Mouse (Mus musculus) G1E (cell line): Measurements from ENCODE around the gene Rrp12. TPM values are rescaled to one million over a fixed set of nuclear protein-coding genes. Genes with fewer than 3 reads are reported as not detected.

Source experiments
- ATAC-seq: 2 replicates; pipeline ENCODE4 v1.8.0; 2016; ENCODE audit warnings: mild to moderate bottlenecking; ENCODE audit not compliant: insufficient number of reproducible peaks, poor library complexity, low FRiP score, severe bottlenecking; ENCODE audit errors: extremely low read depth
- DNase-seq: peaks from one replicate; pipeline ENCODE4 v3.0.0; 2012; ENCODE audit warnings: low spot score
- H3K27me3 ChIP-seq: 2 replicates; pipeline ENCODE4 v1.6.1; 2012; ENCODE audit warnings: mild to moderate bottlenecking, low read length, inconsistent platforms; ENCODE audit not compliant: insufficient read depth
- H3K36me3 ChIP-seq: replicated peaks from 2 replicates; pipeline ENCODE3; 2012; ENCODE audit warnings: mild to moderate bottlenecking, inconsistent platforms
- H3K4me1 ChIP-seq: 2 replicates; pipeline ENCODE4 v1.6.1; 2012; ENCODE audit warnings: low read depth, low read length, inconsistent platforms, mixed read lengths; ENCODE audit not compliant: insufficient read depth
- H3K4me3 ChIP-seq: 2 replicates; pipeline ENCODE4 v1.5.1; 2012; ENCODE audit warnings: low read depth, mild to moderate bottlenecking, inconsistent platforms, low read length, moderate library complexity, mixed read lengths
- H3K9me3 ChIP-seq: replicated peaks from 2 replicates; pipeline ENCODE4 v1.6.1; 2012; ENCODE audit warnings: inconsistent platforms
- CTCF ChIP-seq: IDR thresholded peaks from 2 replicates; pipeline ENCODE4 v1.5.1; 2012; ENCODE audit warnings: low read depth, low read length, inconsistent platforms, mixed read lengths
- GATA1 ChIP-seq: IDR thresholded peaks from 2 replicates; pipeline ENCODE4 v1.6.1; 2012; ENCODE audit warnings: borderline replicate concordance, low read length, inconsistent platforms, mixed read lengths
- GATA2 ChIP-seq: IDR thresholded peaks from 2 replicates; pipeline ENCODE4 v1.6.1; 2012; ENCODE audit warnings: low read depth, low read length, inconsistent platforms, borderline replicate concordance
- POLR2AphosphoS5 ChIP-seq: IDR thresholded peaks from 2 replicates; pipeline ENCODE4 v1.6.1; 2012; ENCODE audit warnings: low read depth, low read length, inconsistent platforms; ENCODE audit not compliant: insufficient replicate concordance
- TAL1 ChIP-seq: conservative IDR thresholded peaks from 2 replicates; pipeline ENCODE4 v1.6.1; 2012; ENCODE audit warnings: low read depth, low read length, inconsistent platforms, mixed read lengths
- polyA plus RNA-seq: library from polyadenylated mRNA; stranded (reverse); fragments of >175 nt; gene quantifications from 2 replicates; pipeline ENCODE4 v1.2.3, GENCODE M21; 2012
- total RNA-seq, 2 experiments: library from RNA; stranded (forward) in 1 of 2; stranded (reverse) in 1 of 2; fragments of 200-1000 nt in 1 of 2; fragments of >200 nt in 1 of 2; fragmentation: Nextera tagmentation in 1 of 2; gene quantifications; 2 replicates each; pipeline ENCODE4 v1.2.3; 2014 to 2017

Rrp12 gene
- total and polyA plus RNA-seq, 3 experiments, result 14.9 to 33.8 (median 16.5) TPM

DNA sequence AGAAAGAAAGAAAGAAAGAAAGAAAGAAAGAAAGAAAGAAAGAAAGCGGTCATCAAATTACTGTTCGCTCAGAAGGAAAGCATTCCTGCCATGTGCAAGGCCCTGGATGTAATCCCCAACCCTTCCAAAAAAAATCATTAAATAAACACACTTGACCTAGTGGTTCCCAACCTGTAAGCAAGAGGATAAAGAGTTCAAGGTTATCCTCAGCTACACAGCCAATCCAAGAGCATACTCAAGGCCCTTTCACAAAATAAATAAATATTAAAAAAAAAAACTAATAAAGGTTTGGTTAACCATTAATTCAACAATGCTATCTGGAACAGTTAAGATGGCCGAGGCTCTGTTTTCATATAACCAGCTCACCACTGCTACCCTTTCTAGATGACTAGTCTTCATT is 67.0 kb downstream of the Rrp12 start:
- Histone ChIP-seq H3K27me3 (no peaks in the 10 kb centered on the region), H3K4me3 (peak overlapping the region; percentile 94), H3K9me3 (no peaks in the 10 kb centered on the region), H3K4me1 (peaks cover 48% of the 10 kb centered on the region), H3K36me3 (peaks cover 24% of the 10 kb centered on the region)
- DNase-seq (no peak), ATAC-seq (no peak)
- no peak for TF ChIP-seq GATA1
- TF ChIP-seq POLR2AphosphoS5, result no peak
- TF ChIP-seq GATA2, result no peak
- TF ChIP-seq TAL1, result no peak
- TF ChIP-seq CTCF, result no peak

DNA sequence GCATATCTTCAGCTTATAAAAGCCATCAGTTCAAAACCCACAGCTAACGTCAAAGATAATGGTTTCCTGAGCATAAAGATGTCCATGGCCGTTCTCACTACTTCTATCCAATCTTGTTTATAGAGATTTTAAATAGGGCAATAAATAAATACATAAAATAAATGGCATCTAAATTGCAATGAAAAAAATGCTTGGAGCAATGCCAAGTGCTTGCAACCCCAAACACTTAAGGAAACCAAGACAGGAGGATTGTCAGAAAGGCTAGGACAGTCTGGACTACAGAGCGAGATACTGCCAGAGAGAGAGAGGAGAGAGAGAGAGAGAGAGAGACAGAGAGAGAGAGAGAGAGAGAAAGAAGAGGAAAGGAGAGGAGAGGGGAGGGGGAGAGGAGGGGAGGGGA is 69.4 kb downstream of the Rrp12 start:
- Histone ChIP-seq H3K9me3 (no peaks in the 10 kb centered on the region), H3K4me3 (no peak overlapping the region), H3K4me1 (peaks cover 31% of the 10 kb centered on the region), H3K27me3 (no peaks in the 10 kb centered on the region), H3K36me3 (peaks cover 4% of the 10 kb centered on the region)
- no peak for TF ChIP-seq TAL1
- TF ChIP-seq GATA1, result no peak
- TF ChIP-seq CTCF, result no peak
- no peak for TF ChIP-seq POLR2AphosphoS5
- TF ChIP-seq GATA2, result no peak
- no peak for DNase-seq
- no peak for ATAC-seq

DNA sequence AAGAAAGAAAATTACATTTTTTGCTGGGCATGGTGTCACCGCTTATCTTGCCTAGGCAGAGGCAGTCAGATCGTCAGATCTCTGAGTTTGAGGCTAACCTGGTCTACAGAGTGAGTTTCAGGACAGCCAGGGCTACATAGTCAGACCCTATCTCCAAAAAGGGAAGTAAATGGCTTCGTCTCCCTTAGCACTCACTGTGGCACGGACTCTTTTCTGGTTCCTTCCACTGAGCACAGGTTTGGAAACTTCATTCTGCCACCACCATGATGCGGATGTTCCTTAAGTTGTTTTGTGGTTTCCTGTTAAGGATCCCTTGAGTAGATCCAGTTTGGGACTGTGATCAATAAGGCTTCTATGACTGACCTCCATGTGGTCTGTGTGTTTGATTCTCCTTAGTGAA is 71.0 kb downstream of the Rrp12 start:
- Histone ChIP-seq H3K27me3 (no peaks in the 10 kb centered on the region), H3K4me3 (no peak overlapping the region), H3K9me3 (no peaks in the 10 kb centered on the region), H3K4me1 (peaks cover 27% of the 10 kb centered on the region), H3K36me3 (no peaks in the 10 kb centered on the region)
- no peak for TF ChIP-seq TAL1
- TF ChIP-seq CTCF, result no peak
- TF ChIP-seq GATA2, result no peak
- no peak for TF ChIP-seq POLR2AphosphoS5
- no peak for DNase-seq
- ATAC-seq, result no peak

DNA sequence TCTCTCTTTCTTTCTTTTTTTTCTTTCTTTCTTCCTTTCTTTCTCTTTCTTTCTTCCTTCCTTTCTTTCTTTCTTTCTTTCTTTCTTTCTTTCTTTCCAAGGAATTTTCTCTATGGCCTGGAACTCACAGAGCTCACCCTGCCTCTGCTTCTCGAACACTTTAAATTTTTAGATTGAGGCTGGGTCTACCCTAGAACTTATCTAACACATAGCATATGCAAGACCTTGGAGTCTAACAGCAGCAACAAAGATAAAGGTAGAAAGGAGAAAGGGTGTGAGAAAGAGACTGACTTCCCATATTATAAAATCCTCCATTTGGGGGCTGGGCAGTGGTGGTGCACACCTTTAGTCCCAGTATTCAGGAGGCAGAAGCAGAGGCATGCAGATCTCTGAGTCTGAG is 73.4 kb downstream of the Rrp12 start:
- no peak for TF ChIP-seq CTCF
- TF ChIP-seq GATA2, result no peak
- TF ChIP-seq POLR2AphosphoS5, result no peak
- Histone ChIP-seq H3K9me3 (no peaks in the 10 kb centered on the region), H3K36me3 (no peaks in the 10 kb centered on the region), H3K4me3 (no peak overlapping the region), H3K4me1 (peaks cover 23% of the 10 kb centered on the region), H3K27me3 (no peaks in the 10 kb centered on the region)
- DNase-seq (no peak), ATAC-seq (no peak)

DNA sequence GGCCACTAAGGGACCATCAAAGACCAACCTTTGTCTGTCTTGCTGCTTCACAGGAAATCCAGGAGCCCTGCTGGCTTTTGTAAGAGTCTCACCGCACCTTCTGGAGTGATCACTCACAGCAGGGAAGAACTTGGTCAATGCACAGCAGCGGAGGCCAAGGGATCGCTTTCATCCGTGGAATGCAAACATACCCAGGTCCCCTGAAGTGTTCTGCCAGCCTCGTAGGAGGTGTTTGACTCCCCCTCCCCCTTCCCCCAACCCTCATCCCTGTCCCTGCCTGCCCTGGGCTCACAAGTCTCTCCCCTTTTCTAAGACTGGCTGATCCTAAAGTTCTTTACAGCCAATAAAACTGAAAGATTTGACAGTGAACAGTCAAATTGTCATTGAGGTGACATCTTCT is 74.5 kb downstream of the Rrp12 start:
- TF ChIP-seq GATA1 (no peak), POLR2AphosphoS5 (no peak), CTCF (no peak), TAL1 (no peak), GATA2 (no peak)
- no peaks in the 10 kb centered on the region for H3K9me3 ChIP-seq
- no peaks in the 10 kb centered on the region for H3K27me3 ChIP-seq
- peaks cover 30% of the 10 kb centered on the region for H3K4me1 ChIP-seq
- no peak for ATAC-seq
- no peak overlapping the region for H3K4me3 ChIP-seq
- DNase-seq, result no peak
- H3K36me3 ChIP-seq, result no peaks in the 10 kb centered on the region

DNA sequence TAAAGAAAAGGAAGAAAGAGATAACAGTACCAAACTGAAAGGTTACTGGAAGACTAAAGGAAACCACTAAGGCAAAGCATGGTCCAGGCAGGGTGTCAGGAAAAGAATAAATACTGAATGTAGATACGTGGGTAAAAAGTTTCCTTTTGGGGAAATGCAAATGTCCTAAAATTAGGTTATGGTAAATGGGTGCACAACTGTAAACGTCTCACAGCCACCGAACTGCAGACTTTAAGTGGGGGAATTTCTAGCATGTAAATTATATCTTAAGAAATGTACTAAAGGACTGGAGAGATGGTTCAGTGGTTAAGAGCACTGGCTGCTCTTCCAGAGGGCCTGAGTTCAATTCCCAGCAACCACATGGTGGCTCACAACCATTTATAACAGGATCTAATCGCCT is 77.2 kb downstream of the Rrp12 start:
- Histone ChIP-seq H3K36me3 (no peaks in the 10 kb centered on the region), H3K9me3 (peaks cover 2% of the 10 kb centered on the region), H3K27me3 (no peaks in the 10 kb centered on the region), H3K4me1 (peaks cover 21% of the 10 kb centered on the region), H3K4me3 (no peak overlapping the region)
- DNase-seq (no peak), ATAC-seq (no peak)
- TF ChIP-seq GATA1 (no peak), TAL1 (no peak), CTCF (no peak), GATA2 (no peak), POLR2AphosphoS5 (no peak)

DNA sequence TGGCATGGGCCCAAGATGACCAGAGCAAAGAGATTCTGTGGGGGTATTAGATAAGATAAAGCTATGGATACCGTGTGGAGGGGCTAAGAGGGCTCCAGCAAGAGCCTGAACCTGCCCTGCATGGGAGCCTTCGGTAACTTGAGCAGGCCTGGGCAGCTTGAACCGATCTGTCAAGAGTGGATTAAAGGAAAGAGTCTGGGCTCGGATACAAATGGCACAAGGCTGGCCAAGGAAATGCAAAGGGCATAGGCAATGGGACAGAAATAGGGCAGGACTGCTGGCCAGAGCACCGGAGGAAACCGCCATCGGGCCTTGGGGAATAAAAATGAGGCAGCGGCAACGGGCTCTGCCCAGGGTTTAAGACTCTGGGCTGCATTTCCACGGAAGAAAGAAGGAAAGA is 78.6 kb downstream of the Rrp12 start:
- Histone ChIP-seq H3K9me3 (peaks cover 4% of the 10 kb centered on the region), H3K4me3 (no peak overlapping the region), H3K27me3 (no peaks in the 10 kb centered on the region), H3K4me1 (peaks cover 13% of the 10 kb centered on the region), H3K36me3 (no peaks in the 10 kb centered on the region)
- no peak for ATAC-seq
- DNase-seq, result no peak
- TF ChIP-seq GATA2, result no peak
- TF ChIP-seq TAL1, result no peak
- TF ChIP-seq POLR2AphosphoS5, result no peak
- TF ChIP-seq GATA1, result no peak
- no peak for TF ChIP-seq CTCF
